Mouse (Mus musculus) MEL-GATA-1-ER (cell line): ENCODE results near the gene Rcbtb2.

ENCODE experiments used
- DNase-seq: peaks from one replicate; pipeline ENCODE4 v3.0.0-alpha.2; 2012; ENCODE audit warnings: low read depth; ENCODE audit errors: extremely low read depth

Rcbtb2 gene

GRCm38 (mm10) chr14:73145531-73145930 is 22.7 kb downstream of the Rcbtb2 start:
- DNase-seq = no peak

GRCm38 (mm10) chr14:73146721-73147120 is 23.9 kb downstream of the Rcbtb2 start:
- DNase-seq = no peak

DNA sequence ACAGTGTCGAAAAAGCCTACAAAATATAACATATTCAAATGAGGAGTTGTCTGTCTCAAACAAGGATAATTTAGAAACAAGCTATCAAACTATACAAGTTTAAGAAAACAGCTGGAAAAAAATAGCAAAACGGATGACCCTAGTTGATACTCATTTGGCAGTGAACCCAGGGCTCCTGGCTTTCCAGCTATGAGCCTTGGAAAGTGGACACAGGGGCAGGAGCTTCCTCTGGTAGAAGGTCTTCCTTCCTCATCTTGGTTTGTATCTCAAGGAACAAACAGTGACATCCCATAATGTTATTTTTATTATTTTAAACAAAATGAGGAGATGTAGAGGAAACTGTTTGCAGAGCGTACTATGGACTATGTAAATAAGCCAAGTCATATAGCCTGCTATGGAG is 25.3 kb downstream of the Rcbtb2 start:
- DNase-seq = no peak

- DNase-seq = no peak
These were observed 38.5 kb downstream of the Rcbtb2 start for GRCm38 (mm10) chr14:73161303-73161702.

DNA sequence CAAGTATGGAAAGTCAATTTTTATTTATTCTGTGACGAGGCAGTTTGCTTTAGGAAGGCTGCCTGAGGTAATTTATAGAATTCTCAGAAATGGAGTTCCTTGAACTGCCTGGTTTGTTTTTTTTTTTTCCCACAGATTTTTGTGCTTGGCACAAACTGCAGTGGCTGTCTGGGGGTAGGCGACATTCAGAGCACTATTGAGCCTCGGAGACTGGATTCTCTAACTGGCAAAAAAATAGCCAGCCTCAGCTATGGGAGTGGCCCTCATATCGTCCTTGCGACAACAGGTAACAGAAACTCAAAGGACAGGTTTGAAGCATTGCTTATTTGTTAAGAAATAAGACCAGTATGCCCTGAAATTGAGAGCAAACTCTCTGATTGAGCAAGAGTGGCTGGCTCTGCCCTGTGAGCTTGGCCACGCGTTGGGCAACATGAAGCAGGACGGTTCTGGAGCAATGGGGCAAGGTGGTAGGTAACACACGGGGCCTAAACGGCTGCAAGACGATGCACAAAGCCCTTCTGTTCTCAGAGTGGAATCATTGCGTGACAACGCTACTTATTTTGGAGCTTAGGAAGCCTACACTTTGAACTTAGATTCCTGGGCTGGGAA is 39.5 kb downstream of the Rcbtb2 start:
- no peak for DNase-seq

DNA sequence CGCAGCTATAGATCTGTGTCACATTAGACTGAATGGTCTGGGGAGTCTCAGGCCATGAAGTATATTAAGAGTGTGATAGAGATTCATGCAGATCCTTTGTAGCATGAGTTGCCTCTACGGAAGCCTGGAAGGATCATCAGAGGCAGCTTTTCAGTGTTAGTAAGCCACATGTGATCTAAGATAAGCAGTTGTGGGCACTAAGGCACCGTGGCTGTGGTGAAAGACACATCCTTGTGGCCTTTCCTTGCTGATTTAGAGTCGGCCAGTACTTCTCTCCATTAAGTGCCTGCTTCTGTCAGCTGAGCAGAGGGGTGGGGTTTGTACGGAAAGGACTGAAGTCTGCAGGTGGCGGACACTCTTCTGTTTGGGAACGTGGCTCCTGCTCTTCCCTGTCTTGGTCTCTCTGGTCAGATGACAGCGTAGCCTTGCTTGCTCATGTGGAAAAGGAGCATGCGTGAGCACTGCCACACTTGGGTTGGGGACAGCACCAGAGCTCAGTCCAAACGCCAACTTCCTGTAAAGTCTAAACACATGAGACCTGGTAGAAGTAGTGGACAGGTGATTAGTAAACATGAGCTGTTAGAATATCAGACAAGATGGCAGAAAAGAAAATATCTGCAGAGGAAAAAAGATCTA is 40.6 kb downstream of the Rcbtb2 start:
- DNase-seq = no peak

- no peak for DNase-seq
These were observed 42.3 kb downstream of the Rcbtb2 start for GRCm38 (mm10) chr14:73165136-73165535.

- DNase-seq = no peak
These were observed 45.8 kb downstream of the Rcbtb2 start for GRCm38 (mm10) chr14:73168605-73169004.

- no peak for DNase-seq
These were observed 47.3 kb downstream of the Rcbtb2 start for GRCm38 (mm10) chr14:73169926-73170844.

DNA sequence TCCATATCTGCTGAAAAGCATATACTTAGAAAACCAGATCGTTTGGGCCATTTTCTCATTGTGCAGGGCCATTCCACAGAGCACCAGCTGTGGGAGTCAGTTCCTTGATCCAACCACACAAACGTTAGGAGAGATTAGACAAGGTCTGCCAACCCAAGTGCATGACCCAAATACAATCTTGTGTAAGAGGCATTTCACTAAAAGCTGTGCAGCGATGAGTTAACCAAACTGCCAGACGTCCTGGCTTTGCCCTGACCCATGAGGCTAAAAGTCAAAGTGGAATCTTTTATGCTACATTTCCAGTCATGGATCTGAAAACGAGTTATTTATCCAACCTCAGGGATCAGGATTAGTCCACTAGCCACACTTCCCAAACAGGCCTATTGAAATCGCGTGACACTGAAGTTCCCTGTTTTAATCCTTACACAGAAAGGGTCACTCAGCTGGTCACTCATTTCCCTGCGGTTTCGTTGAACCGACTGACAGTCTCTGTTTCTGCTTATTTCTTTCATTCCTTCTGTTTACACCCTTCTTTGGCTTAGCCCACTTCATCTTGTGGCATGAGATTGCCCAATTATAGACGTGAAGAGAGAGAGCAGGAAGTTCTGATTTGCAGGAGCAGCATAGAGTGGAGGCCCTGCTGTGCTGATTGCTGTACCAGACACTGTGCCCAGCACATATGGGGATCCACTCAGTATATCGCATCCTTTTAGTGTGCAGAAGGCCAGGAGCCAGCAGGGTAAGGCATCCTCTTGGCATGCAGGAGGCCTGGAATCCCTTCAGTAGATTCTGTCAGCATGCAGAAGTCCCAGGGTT is 49.6 kb downstream of the Rcbtb2 start:
- DNase-seq = no peak

GRCm38 (mm10) chr14:73173662-73174061 is 50.8 kb downstream of the Rcbtb2 start:
- no peak for DNase-seq

GRCm38 (mm10) chr14:73174091-73174995 is 51.5 kb downstream of the Rcbtb2 start:
- DNase-seq = no peak

DNA sequence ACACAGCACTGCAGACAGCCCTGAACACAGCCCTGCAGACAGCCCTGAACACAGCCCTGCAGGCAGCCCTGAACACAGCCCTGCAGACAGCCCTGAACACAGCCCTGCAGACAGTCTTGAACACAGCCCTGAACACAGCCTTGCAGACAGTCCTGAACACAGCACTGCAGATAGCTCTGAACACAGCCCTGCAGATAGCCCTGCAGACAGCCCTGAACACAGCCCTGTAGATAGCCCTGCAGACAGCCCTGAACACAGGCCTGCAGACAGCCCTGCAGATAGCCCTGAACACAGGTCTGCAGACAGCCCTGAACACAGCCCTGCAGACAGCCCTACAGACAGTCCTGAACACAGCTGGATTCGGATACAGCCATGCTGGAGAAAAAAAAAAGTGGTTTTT is 52.2 kb downstream of the Rcbtb2 start:
- no peak for DNase-seq

- peak; percentile 24 for DNase-seq
These were observed 53.0 kb downstream of the Rcbtb2 start for GRCm38 (mm10) chr14:73175814-73176213.

DNA sequence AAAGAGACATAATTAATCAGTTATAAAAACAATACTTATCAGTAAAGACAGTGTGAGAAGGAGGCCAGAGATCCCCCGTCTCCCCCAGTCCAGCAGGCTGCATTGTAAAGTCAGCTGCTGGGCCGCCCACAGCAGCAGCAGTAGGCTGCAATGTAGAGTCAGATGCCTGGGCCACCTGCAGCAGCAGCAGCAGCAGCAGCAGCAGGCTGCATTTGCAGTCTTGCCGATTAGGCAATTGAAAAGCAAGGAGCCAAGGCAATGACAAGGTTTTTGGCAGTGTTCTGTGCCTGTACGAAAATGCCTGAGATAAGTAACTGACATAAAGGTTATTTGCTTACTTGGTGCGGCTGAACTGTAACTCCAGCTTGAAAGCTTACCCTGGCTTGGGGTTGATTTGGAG is 53.4 kb downstream of the Rcbtb2 start:
- no peak for DNase-seq

- no peak for DNase-seq
These were observed 55.1 kb downstream of the Rcbtb2 start for GRCm38 (mm10) chr14:73177961-73178360.

DNA sequence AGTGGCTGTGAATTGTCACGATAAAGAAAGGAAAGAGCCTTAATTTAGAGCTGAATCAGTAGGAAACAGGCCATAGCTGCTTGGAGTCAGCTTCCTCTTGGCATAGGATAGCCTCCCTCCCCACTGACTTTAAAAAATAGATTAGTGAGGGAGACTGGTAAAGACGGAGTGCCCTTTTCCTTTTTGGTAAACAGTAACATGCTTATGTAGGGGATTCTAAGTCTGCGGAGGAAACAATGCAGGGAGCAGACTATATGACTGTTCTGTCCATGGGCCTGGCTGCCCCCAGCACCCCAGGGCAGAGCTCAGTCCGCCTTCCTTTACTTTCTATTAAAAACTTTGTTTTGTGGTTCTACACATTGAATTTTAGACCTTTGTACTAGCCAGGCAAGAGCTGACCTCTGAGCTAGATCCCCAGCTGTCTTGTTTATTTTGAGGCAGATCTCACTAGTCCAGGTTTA is 56.4 kb downstream of the Rcbtb2 start:
- no peak for DNase-seq

GRCm38 (mm10) chr14:73180671-73181070 is 57.8 kb downstream of the Rcbtb2 start:
- peak; percentile 15 for DNase-seq

DNA sequence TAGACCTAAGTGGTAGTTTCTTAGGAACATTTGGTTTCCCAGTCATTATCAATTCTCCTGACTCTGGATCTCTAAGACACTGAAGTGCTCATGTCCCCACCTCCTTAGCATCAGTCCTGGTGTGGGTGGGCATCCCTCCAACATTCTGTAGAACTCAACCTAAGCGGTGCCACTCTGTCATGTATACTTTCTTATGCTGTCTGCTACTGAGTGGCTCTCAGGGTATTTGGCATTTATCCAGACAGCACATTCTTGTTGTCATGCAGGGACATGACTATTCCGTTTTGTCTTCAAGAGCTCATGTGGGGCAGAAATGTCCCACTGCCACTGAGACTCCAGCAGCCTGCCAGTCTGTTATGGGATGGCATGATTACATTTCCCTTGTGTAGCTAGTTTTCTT is 58.3 kb downstream of the Rcbtb2 start:
- DNase-seq = no peak

DNA sequence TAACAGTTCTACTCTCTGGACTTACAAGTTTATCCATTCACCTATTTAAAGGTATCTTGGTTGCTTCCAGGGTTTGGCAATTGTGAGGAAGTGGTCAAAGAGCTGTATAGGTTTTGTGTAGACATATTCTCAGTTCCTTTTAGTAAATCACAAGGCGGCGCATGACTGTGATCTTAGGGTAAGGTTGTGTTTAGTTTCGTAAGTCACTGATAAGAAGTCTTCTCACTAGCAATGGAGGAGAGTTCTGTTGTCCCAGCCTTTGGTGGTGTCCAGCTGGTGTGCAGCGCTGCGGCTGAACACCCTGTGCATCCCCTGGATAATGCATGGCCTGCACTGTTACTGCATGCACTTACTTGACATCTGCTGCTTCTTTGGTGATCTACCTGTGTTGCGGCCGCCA is 64.0 kb downstream of the Rcbtb2 start:
- DNase-seq = no peak
